Mouse (Mus musculus): ENCODE data around the gene Olfr161. TPM values are rescaled to one million over a fixed set of nuclear protein-coding genes. Genes with fewer than 3 reads are reported as not detected.
"Not testable (repeated sequence)": the region's sequence is repeated elsewhere in the genome, so short reads cannot be mapped to it uniquely, and the experiment has no call there.

The Olfr161 gene
- total RNA-seq (2021), result not detected

- no peak for DNase-seq
- intact Hi-C loops (cut with DNase I), result no loop called here
Measured at GRCm38 (mm10) chr16:3590691-3591090, at the start of gene Olfr161. Gene Olfr161, plus strand, starts transcription at chr16:3591042.

- no peak for DNase-seq
- intact Hi-C loops (cut with DNase I), result no loop called here
Measured at GRCm38 (mm10) chr16:3563553-3563952, 27.3 kb upstream of the Olfr161 start.

GRCm38 (mm10) chr16:3577658-3578057, 13.2 kb upstream of the Olfr161 start:
- intact Hi-C loops (cut with DNase I); DNase-seq: not testable (repeated sequence)

- DNase-seq; intact Hi-C loops (cut with DNase I): not testable (repeated sequence)
Measured at GRCm38 (mm10) chr16:3578227-3578848, 12.5 kb upstream of the Olfr161 start.

- intact Hi-C loops (cut with DNase I); DNase-seq: not testable (repeated sequence)
Measured at GRCm38 (mm10) chr16:3631376-3631775, 40.5 kb downstream of the Olfr161 start.

- DNase-seq; intact Hi-C loops (cut with DNase I): not testable (repeated sequence)
Measured at GRCm38 (mm10) chr16:3632572-3633361, 41.9 kb downstream of the Olfr161 start.

Other genes starting within 250 kb of the Olfr161 start
- not detected for gene Mefv, start 127.1 kb downstream of the Olfr161 start, total RNA-seq (2021)
- gene Zfp263, start 153.1 kb downstream of the Olfr161 start, total RNA-seq (2021), result 1 to 10 TPM; 8.2 to 8.5 TPM
- not detected for gene Olfr15, start 239.8 kb downstream of the Olfr161 start, total RNA-seq (2021)